Mouse (Mus musculus): ENCODE results near the gene C8g. TPM values are rescaled to one million over a fixed set of nuclear protein-coding genes. Genes with fewer than 3 reads are reported as not detected.

Gene C8g
- polyA plus RNA-seq, 1 experiment from 2014 or later, result 5.6 TPM

GRCm38 (mm10) chr2:25452951-25453350, 48.6 kb downstream of the C8g start:
- DNase-seq (ENCODE audit: low spot score), result no peak
- H3K36me3 ChIP-seq (ENCODE audit: control insufficient read depth, insufficient read depth, low read length), result no peaks in the 10 kb centered on the region
- no peaks in the 10 kb centered on the region for H3K27me3 ChIP-seq (ENCODE audit: control insufficient read depth, insufficient read depth, low read length)
- H3K9ac ChIP-seq (ENCODE audit: low read length), result no peak overlapping the region
- H3K4me2 ChIP-seq (ENCODE audit: low read depth, severe bottlenecking), result no peak overlapping the region
- H3K4me3 ChIP-seq (ENCODE audit: low read depth, low read length), result no peak overlapping the region
- H3K9me3 ChIP-seq (ENCODE audit: control insufficient read depth, low read length), result no peaks in the 10 kb centered on the region
- ATAC-seq (ENCODE audit: insufficient number of reproducible peaks, low FRiP score, low TSS enrichment, low read depth), result no peak
- H3K4me1 ChIP-seq (ENCODE audit: control insufficient read depth, insufficient read depth, low read length), result no peaks in the 10 kb centered on the region
- no peak overlapping the region for H3K27ac ChIP-seq (replicated peaks; ENCODE audit: low read depth, low read length)
- 59% methylated on average over 1 of the region's 1 CpGs for WGBS

GRCm38 (mm10) chr2:25450853-25451647, 50.5 kb downstream of the C8g start:
- 87% methylated on average over 8 of the region's 8 CpGs for WGBS
- ATAC-seq (ENCODE audit: insufficient number of reproducible peaks, low FRiP score, low TSS enrichment, low read depth), result no peak
- Histone ChIP-seq H3K4me2 (ENCODE audit: low read depth, severe bottlenecking) (no peak overlapping the region), H3K27me3 (ENCODE audit: control insufficient read depth, insufficient read depth, low read length) (no peaks in the 10 kb centered on the region), H3K4me1 (ENCODE audit: control insufficient read depth, insufficient read depth, low read length) (no peaks in the 10 kb centered on the region), H3K9ac (ENCODE audit: low read length) (no peak overlapping the region), H3K36me3 (ENCODE audit: control insufficient read depth, insufficient read depth, low read length) (no peaks in the 10 kb centered on the region), H3K27ac (replicated peaks; ENCODE audit: low read depth, low read length) (no peak overlapping the region), H3K4me3 (ENCODE audit: low read depth, low read length) (no peak overlapping the region), H3K9me3 (ENCODE audit: control insufficient read depth, low read length) (no peaks in the 10 kb centered on the region)
- DNase-seq (ENCODE audit: low spot score), result no peak

Other genes with a start within 250 kb of the C8g start
- gene Tmem203, start 246.3 kb downstream of the C8g start, polyA plus RNA-seq (2014; fragmentation: Nextera tagmentation; extraction: Ambion mirVana), result 11.1 and 14.6 TPM in 2 replicates
- 5.6 and 5.7 TPM in 2 replicates for gene Tprn, start 239.1 kb downstream of the C8g start, polyA plus RNA-seq (2014; fragmentation: Nextera tagmentation; extraction: Ambion mirVana)
- 237 and 242 TPM in 2 replicates for gene Ssna1, start 229.3 kb downstream of the C8g start, polyA plus RNA-seq (2014; fragmentation: Nextera tagmentation; extraction: Ambion mirVana)
- gene Anapc2, start 229.2 kb downstream of the C8g start, polyA plus RNA-seq (2014; fragmentation: Nextera tagmentation; extraction: Ambion mirVana), result 118 and 120 TPM in 2 replicates
- not detected in 2 replicates for gene Tmem210, start 213.6 kb downstream of the C8g start, polyA plus RNA-seq (2014; fragmentation: Nextera tagmentation; extraction: Ambion mirVana)
- gene Lrrc26, start 211.8 kb downstream of the C8g start, polyA plus RNA-seq (2014; fragmentation: Nextera tagmentation; extraction: Ambion mirVana), result not detected in 2 replicates
- 0.60 and 1.4 TPM in 2 replicates for gene Grin1, start 182.5 kb downstream of the C8g start, polyA plus RNA-seq (2014; fragmentation: Nextera tagmentation; extraction: Ambion mirVana)
- gene Man1b1, start 169.4 kb downstream of the C8g start, polyA plus RNA-seq (2014; fragmentation: Nextera tagmentation; extraction: Ambion mirVana), result 81.9 and 97.6 TPM in 2 replicates
- gene Dpp7, start 145.4 kb downstream of the C8g start, polyA plus RNA-seq (2014; fragmentation: Nextera tagmentation; extraction: Ambion mirVana), result 16.6 and 18.8 TPM in 2 replicates
- 8.9 and 9.1 TPM in 2 replicates for gene Uap1l1, start 136.0 kb downstream of the C8g start, polyA plus RNA-seq (2014; fragmentation: Nextera tagmentation; extraction: Ambion mirVana)
- 63.0 and 69.4 TPM in 2 replicates for gene Sapcd2, start 129.4 kb downstream of the C8g start, polyA plus RNA-seq (2014; fragmentation: Nextera tagmentation; extraction: Ambion mirVana)
- not detected in 2 replicates for gene Entpd2, start 105.8 kb downstream of the C8g start, polyA plus RNA-seq (2014; fragmentation: Nextera tagmentation; extraction: Ambion mirVana)
- gene Npdc1, start 102.4 kb downstream of the C8g start, polyA plus RNA-seq (2014; fragmentation: Nextera tagmentation; extraction: Ambion mirVana), result 6.1 and 6.8 TPM in 2 replicates
- not detected in 2 replicates for gene Fut7, start 78.5 kb downstream of the C8g start, polyA plus RNA-seq (2014; fragmentation: Nextera tagmentation; extraction: Ambion mirVana)
- gene Abca2, start 73.0 kb downstream of the C8g start, polyA plus RNA-seq (2014; fragmentation: Nextera tagmentation; extraction: Ambion mirVana), result 3.1 and 3.8 TPM in 2 replicates
- gene Clic3, start 44.9 kb downstream of the C8g start, polyA plus RNA-seq (2014; fragmentation: Nextera tagmentation; extraction: Ambion mirVana), result 0.81 TPM in 1 of 2 replicates, not detected in the other
- gene Paxx, start 40.6 kb downstream of the C8g start, polyA plus RNA-seq (2014; fragmentation: Nextera tagmentation; extraction: Ambion mirVana), result 15.0 and 18.1 TPM in 2 replicates
- gene Ptgds, start 31.7 kb downstream of the C8g start, polyA plus RNA-seq (2014; fragmentation: Nextera tagmentation; extraction: Ambion mirVana), result not detected in 2 replicates
- not detected in 2 replicates for gene Lcn12, start 7.8 kb downstream of the C8g start, polyA plus RNA-seq (2014; fragmentation: Nextera tagmentation; extraction: Ambion mirVana)
- 68.0 and 72.3 TPM in 2 replicates for gene Fbxw5, start 969 bp downstream of the C8g start, polyA plus RNA-seq (2014; fragmentation: Nextera tagmentation; extraction: Ambion mirVana)
- gene Traf2, start 45.2 kb upstream of the C8g start, polyA plus RNA-seq (2014; fragmentation: Nextera tagmentation; extraction: Ambion mirVana), result 40.0 and 40.6 TPM in 2 replicates
- 324 and 330 TPM in 2 replicates for gene Edf1, start 56.1 kb upstream of the C8g start, polyA plus RNA-seq (2014; fragmentation: Nextera tagmentation; extraction: Ambion mirVana)
- 3.1 and 7.0 TPM in 2 replicates for gene Mamdc4, start 73.1 kb upstream of the C8g start, polyA plus RNA-seq (2014; fragmentation: Nextera tagmentation; extraction: Ambion mirVana)
- 161 and 162 TPM in 2 replicates for gene Phpt1, start 73.5 kb upstream of the C8g start, polyA plus RNA-seq (2014; fragmentation: Nextera tagmentation; extraction: Ambion mirVana)
- gene Ajm1, start 80.0 kb upstream of the C8g start, polyA plus RNA-seq (2014; fragmentation: Nextera tagmentation; extraction: Ambion mirVana), result 0.04 TPM in 1 of 2 replicates, not detected in the other
- gene Rabl6, start 106.8 kb upstream of the C8g start, polyA plus RNA-seq (2014; fragmentation: Nextera tagmentation; extraction: Ambion mirVana), result 59.3 and 65.6 TPM in 2 replicates
- gene Ccdc183, start 116.0 kb upstream of the C8g start, polyA plus RNA-seq (2014; fragmentation: Nextera tagmentation; extraction: Ambion mirVana), result 0.15 and 0.16 TPM in 2 replicates
- 18.7 and 20.7 TPM in 2 replicates for gene Tmem141, start 120.3 kb upstream of the C8g start, polyA plus RNA-seq (2014; fragmentation: Nextera tagmentation; extraction: Ambion mirVana)
- 0.35 and 0.54 TPM in 2 replicates for gene Fcna, start 126.3 kb upstream of the C8g start, polyA plus RNA-seq (2014; fragmentation: Nextera tagmentation; extraction: Ambion mirVana)
- not detected in 2 replicates for gene Lcn8, start 151.4 kb upstream of the C8g start, polyA plus RNA-seq (2014; fragmentation: Nextera tagmentation; extraction: Ambion mirVana)
- not detected in 2 replicates for gene Lcn5, start 156.2 kb upstream of the C8g start, polyA plus RNA-seq (2014; fragmentation: Nextera tagmentation; extraction: Ambion mirVana)
- not detected in 2 replicates for gene Lcn6, start 175.1 kb upstream of the C8g start, polyA plus RNA-seq (2014; fragmentation: Nextera tagmentation; extraction: Ambion mirVana)
- not detected in 2 replicates for gene Lcn10, start 181.0 kb upstream of the C8g start, polyA plus RNA-seq (2014; fragmentation: Nextera tagmentation; extraction: Ambion mirVana)
- not detected in 2 replicates for gene Obp2a, start 198.3 kb upstream of the C8g start, polyA plus RNA-seq (2014; fragmentation: Nextera tagmentation; extraction: Ambion mirVana)
- gene Bmyc, start 205.0 kb upstream of the C8g start, polyA plus RNA-seq (2014; fragmentation: Nextera tagmentation; extraction: Ambion mirVana), result 73.9 and 79.2 TPM in 2 replicates
- not detected in 2 replicates for gene Obp2b, start 235.3 kb upstream of the C8g start, polyA plus RNA-seq (2014; fragmentation: Nextera tagmentation; extraction: Ambion mirVana)

All from limb, embryonic 11.5 days (tissue).